Mouse (Mus musculus): ENCODE data around the gene Eml6. TPM values are rescaled to one million over a fixed set of nuclear protein-coding genes. Genes with fewer than 3 reads are reported as not detected.

Eml6 gene
- polyA plus RNA-seq, 2 experiments: 1.3 to 1.5 TPM

DNA sequence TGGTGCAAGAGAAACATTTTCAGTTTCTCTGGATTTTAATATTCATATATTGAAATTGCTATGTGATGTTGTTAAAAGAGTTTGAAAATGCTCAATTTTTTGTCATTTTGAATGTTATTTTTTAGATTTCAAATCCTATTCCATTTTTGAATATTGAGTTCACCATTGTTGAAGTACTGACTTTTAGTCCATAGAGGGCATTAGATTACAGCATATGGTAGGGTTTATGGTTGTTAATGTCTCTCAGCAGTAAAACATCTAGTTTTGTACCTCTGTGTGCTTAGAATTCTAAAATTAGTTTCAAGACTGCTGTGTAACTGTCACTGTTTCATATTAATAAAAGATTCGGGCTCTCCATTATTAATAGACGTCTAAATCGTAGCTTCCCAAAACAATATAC, 310.3 kb downstream of the Eml6 start:
- no peak for ATAC-seq (ENCODE audit: low FRiP score, low read depth)
- DNase-seq (ENCODE audit: low spot score): no peak
- Histone ChIP-seq H3K27ac (replicated peaks; ENCODE audit: low read depth, low read length) (no peak overlapping the region), H3K4me3 (replicated peaks; ENCODE audit: low read length) (no peak overlapping the region), H3K9me3 (ENCODE audit: control insufficient read depth, low read length) (no peaks in the 10 kb centered on the region), H3K4me1 (ENCODE audit: control insufficient read depth, insufficient read depth, low read length) (peaks cover 10% of the 10 kb centered on the region), H3K4me2 (replicated peaks; ENCODE audit: low read depth, low read length, severe bottlenecking) (no peak overlapping the region), H3K36me3 (ENCODE audit: control insufficient read depth, insufficient read depth, low read length) (no peaks in the 10 kb centered on the region; the same call in 1 of the 2 replicates), H3K9ac (ENCODE audit: low read depth, low read length, severe bottlenecking) (no peak overlapping the region), H3K27me3 (ENCODE audit: control insufficient read depth, insufficient read depth, low read length) (no peaks in the 10 kb centered on the region)
- 81% methylated on average over 3 of the region's 3 CpGs for WGBS
- no peak for TF ChIP-seq POLR2A (IDR thresholded peaks at IDR 0.05; ENCODE audit: borderline replicate concordance, extremely low read depth, insufficient read depth, insufficient read length)

DNA sequence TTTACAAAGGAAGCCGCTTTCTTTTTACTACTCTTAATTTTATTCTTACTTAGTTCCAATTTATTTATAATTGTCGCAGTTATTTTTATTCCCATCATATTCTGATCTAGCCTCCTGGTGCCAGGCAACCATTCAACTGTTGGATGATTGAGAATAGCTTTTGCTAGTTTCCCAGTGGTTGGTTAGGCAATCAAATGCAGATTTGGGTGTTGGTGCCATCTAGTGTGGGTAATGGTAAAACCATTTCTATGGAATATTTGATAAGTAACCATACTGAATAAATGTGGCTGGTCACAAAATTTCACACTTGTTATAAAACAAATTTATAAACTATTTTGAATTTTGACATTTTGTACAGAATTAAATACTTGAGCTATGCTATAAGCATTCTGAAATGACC, 311.0 kb downstream of the Eml6 start:
- H3K9ac ChIP-seq (ENCODE audit: low read depth, low read length, severe bottlenecking): no peak overlapping the region
- H3K9me3 ChIP-seq (ENCODE audit: control insufficient read depth, low read length): no peaks in the 10 kb centered on the region
- no peak for TF ChIP-seq POLR2A (IDR thresholded peaks at IDR 0.05; ENCODE audit: borderline replicate concordance, extremely low read depth, insufficient read depth, insufficient read length)
- no peak overlapping the region for H3K27ac ChIP-seq (replicated peaks; ENCODE audit: low read depth, low read length)
- peak; percentile 20 for DNase-seq (ENCODE audit: low spot score)
- H3K4me1 ChIP-seq (ENCODE audit: control insufficient read depth, insufficient read depth, low read length): peaks cover 8% of the 10 kb centered on the region
- H3K36me3 ChIP-seq (ENCODE audit: control insufficient read depth, insufficient read depth, low read length): no peaks in the 10 kb centered on the region; the same call in 1 of the 2 replicates
- ATAC-seq (ENCODE audit: low FRiP score, low read depth): no peak
- H3K4me2 ChIP-seq (replicated peaks; ENCODE audit: low read depth, low read length, severe bottlenecking): no peak overlapping the region
- no peak overlapping the region for H3K4me3 ChIP-seq (replicated peaks; ENCODE audit: low read length)
- WGBS: 91% methylated on average over 2 of the region's 2 CpGs
- H3K27me3 ChIP-seq (ENCODE audit: control insufficient read depth, insufficient read depth, low read length): no peaks in the 10 kb centered on the region

- WGBS: 90% methylated on average over 7 of the region's 7 CpGs
- no peak overlapping the region for H3K27ac ChIP-seq (replicated peaks; ENCODE audit: low read depth, low read length)
- H3K9ac ChIP-seq (ENCODE audit: low read depth, low read length, severe bottlenecking): no peak overlapping the region
- no peaks in the 10 kb centered on the region; the same call in 1 of the 2 replicates for H3K36me3 ChIP-seq (ENCODE audit: control insufficient read depth, insufficient read depth, low read length)
- ATAC-seq (ENCODE audit: low FRiP score, low read depth): no peak
- H3K9me3 ChIP-seq (ENCODE audit: control insufficient read depth, low read length): no peaks in the 10 kb centered on the region
- DNase-seq (ENCODE audit: low spot score): no peak
- H3K4me1 ChIP-seq (ENCODE audit: control insufficient read depth, insufficient read depth, low read length): peaks cover 5% of the 10 kb centered on the region
- H3K4me2 ChIP-seq (replicated peaks; ENCODE audit: low read depth, low read length, severe bottlenecking): no peak overlapping the region
- no peak overlapping the region for H3K4me3 ChIP-seq (replicated peaks; ENCODE audit: low read length)
- no peaks in the 10 kb centered on the region for H3K27me3 ChIP-seq (ENCODE audit: control insufficient read depth, insufficient read depth, low read length)
- no peak for TF ChIP-seq POLR2A (IDR thresholded peaks at IDR 0.05; ENCODE audit: borderline replicate concordance, extremely low read depth, insufficient read depth, insufficient read length)
Measured at GRCm38 (mm10) chr11:29714114-29714513, 311.7 kb downstream of the Eml6 start.

- H3K27ac ChIP-seq (replicated peaks; ENCODE audit: low read depth, low read length): no peak overlapping the region
- no peak for TF ChIP-seq POLR2A (IDR thresholded peaks at IDR 0.05; ENCODE audit: borderline replicate concordance, extremely low read depth, insufficient read depth, insufficient read length)
- H3K4me1 ChIP-seq (ENCODE audit: control insufficient read depth, insufficient read depth, low read length): no peaks in the 10 kb centered on the region
- H3K36me3 ChIP-seq (ENCODE audit: control insufficient read depth, insufficient read depth, low read length): peaks cover 19% of the 10 kb centered on the region
- DNase-seq (ENCODE audit: low spot score): no peak
- H3K9me3 ChIP-seq (ENCODE audit: control insufficient read depth, low read length): no peaks in the 10 kb centered on the region
- ATAC-seq (ENCODE audit: low FRiP score, low read depth): no peak
- H3K4me2 ChIP-seq (replicated peaks; ENCODE audit: low read depth, low read length, severe bottlenecking): no peak overlapping the region
- no peaks in the 10 kb centered on the region for H3K27me3 ChIP-seq (ENCODE audit: control insufficient read depth, insufficient read depth, low read length)
- H3K9ac ChIP-seq (ENCODE audit: low read depth, low read length, severe bottlenecking): no peak overlapping the region
- no peak overlapping the region for H3K4me3 ChIP-seq (replicated peaks; ENCODE audit: low read length)
Measured at GRCm38 (mm10) chr11:29709512-29709911, 316.3 kb downstream of the Eml6 start.

DNA sequence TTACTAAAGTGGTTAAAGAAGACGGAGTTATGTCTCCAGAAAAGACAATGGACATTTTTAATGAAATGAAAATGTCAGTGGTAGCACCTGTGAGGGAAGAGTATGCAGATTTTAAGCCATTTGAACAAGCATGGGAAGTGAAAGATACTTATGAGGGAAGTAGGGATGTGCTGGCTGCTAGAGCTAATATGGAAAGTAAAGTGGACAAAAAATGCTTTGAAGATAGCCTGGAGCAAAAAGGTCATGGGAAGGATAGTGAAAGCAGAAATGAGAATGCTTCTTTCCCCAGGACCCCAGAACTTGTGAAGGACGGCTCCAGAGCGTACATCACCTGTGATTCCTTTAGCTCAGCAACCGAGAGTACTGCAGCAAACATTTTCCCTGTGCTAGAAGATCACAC, 319.0 kb downstream of the Eml6 start:
- no peaks in the 10 kb centered on the region for H3K4me1 ChIP-seq (ENCODE audit: control insufficient read depth, insufficient read depth, low read length)
- 92% methylated on average over 4 of the region's 4 CpGs for WGBS
- H3K4me2 ChIP-seq (replicated peaks; ENCODE audit: low read depth, low read length, severe bottlenecking): no peak overlapping the region
- peaks cover 19% of the 10 kb centered on the region for H3K36me3 ChIP-seq (ENCODE audit: control insufficient read depth, insufficient read depth, low read length)
- no peak for ATAC-seq (ENCODE audit: low FRiP score, low read depth)
- H3K27me3 ChIP-seq (ENCODE audit: control insufficient read depth, insufficient read depth, low read length): no peaks in the 10 kb centered on the region
- no peak overlapping the region for H3K9ac ChIP-seq (ENCODE audit: low read depth, low read length, severe bottlenecking)
- no peak for DNase-seq (ENCODE audit: low spot score)
- no peak for TF ChIP-seq POLR2A (IDR thresholded peaks at IDR 0.05; ENCODE audit: borderline replicate concordance, extremely low read depth, insufficient read depth, insufficient read length)
- no peak overlapping the region for H3K4me3 ChIP-seq (replicated peaks; ENCODE audit: low read length)
- no peak overlapping the region for H3K27ac ChIP-seq (replicated peaks; ENCODE audit: low read depth, low read length)
- H3K9me3 ChIP-seq (ENCODE audit: control insufficient read depth, low read length): no peaks in the 10 kb centered on the region

DNA sequence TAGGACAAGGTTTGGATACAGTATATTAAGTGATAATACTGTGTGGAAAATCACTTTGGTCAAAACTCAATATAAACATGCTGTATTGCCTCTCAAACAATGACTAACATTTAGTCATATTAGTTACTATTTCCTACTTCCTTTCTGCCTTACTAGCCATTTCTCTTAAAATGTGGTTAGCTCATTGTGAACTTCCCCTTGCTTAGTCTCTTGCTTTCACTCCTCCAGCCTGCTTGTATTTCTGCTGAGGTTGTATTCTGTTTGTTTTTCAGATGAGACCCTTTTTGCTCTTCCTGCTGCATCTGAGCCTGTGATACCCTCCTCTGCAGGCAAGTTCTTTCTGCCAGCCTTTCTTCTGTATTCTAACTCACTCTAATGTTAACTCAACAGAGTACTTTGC, 320.6 kb downstream of the Eml6 start:
- ATAC-seq (ENCODE audit: low FRiP score, low read depth) (no peak), DNase-seq (ENCODE audit: low spot score) (no peak)
- Histone ChIP-seq H3K9me3 (ENCODE audit: control insufficient read depth, low read length) (no peaks in the 10 kb centered on the region), H3K4me2 (replicated peaks; ENCODE audit: low read depth, low read length, severe bottlenecking) (no peak overlapping the region), H3K4me3 (replicated peaks; ENCODE audit: low read length) (no peak overlapping the region), H3K4me1 (ENCODE audit: control insufficient read depth, insufficient read depth, low read length) (no peaks in the 10 kb centered on the region), H3K27ac (replicated peaks; ENCODE audit: low read depth, low read length) (no peak overlapping the region), H3K27me3 (ENCODE audit: control insufficient read depth, insufficient read depth, low read length) (no peaks in the 10 kb centered on the region), H3K36me3 (ENCODE audit: control insufficient read depth, insufficient read depth, low read length) (peaks cover 19% of the 10 kb centered on the region), H3K9ac (ENCODE audit: low read depth, low read length, severe bottlenecking) (no peak overlapping the region)
- TF ChIP-seq POLR2A (IDR thresholded peaks at IDR 0.05; ENCODE audit: borderline replicate concordance, extremely low read depth, insufficient read depth, insufficient read length): no peak
